Mouse (Mus musculus): Measurements from ENCODE around the gene Tm7sf3.

GRCm38 (mm10) chr6:146583366-146584046 is 59.1 kb downstream of the Tm7sf3 start:
- TF ChIP-seq CTCF (IDR thresholded peaks at IDR 0.05; ENCODE audit: low read depth, low read length) (no peak), POLR2A (IDR thresholded peaks at IDR 0.05; ENCODE audit: extremely low read depth, insufficient read depth, low read length) (no peak)

Data from liver, adult 2 months (tissue).